Mouse (Mus musculus): ENCODE results near the gene Mon1b. TPM values are rescaled to one million over a fixed set of nuclear protein-coding genes. Genes with fewer than 3 reads are reported as not detected.

Mon1b gene
- polyA plus RNA-seq (2012; rRNA removed), result 8.9 and 11.6 TPM in 2 replicates

- DNase-seq (ENCODE audit: extremely low spot score in 1 of 2, low spot score in 1 of 2), result peak; percentile 98 to 99
Observed at GRCm38 (mm10) chr8:113634670-113635591, at the start of gene Mon1b. TSS of gene Mon1b (plus strand) at chr8:113635587.

GRCm38 (mm10) chr8:113598401-113598800 lies 37.0 kb upstream of the Mon1b start:
- DNase-seq (ENCODE audit: extremely low spot score in 1 of 2, low spot score in 1 of 2), result no peak

DNA sequence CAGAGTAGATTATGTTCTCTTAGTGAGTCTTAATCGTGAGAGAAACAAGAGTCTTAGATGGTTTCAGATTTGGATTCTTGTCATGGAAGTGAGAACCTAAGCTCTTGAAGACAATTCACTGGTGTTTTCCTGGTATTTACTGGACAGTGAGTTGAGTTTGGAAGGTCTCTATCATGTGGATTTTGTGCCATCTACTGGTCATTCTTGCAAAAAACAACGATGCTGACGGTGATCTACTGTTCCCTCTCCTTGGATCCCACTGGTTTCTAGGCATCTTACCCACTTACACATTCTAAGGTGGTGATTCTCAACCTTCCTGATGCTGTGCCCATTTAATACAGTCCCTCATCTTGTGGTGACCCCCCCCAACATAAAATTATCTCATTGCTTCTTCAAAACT lies 2.8 kb upstream of the Mon1b start:
- DNase-seq (ENCODE audit: extremely low spot score in 1 of 2, low spot score in 1 of 2), result peak in 1 of 2 experiments; percentile 86

DNA sequence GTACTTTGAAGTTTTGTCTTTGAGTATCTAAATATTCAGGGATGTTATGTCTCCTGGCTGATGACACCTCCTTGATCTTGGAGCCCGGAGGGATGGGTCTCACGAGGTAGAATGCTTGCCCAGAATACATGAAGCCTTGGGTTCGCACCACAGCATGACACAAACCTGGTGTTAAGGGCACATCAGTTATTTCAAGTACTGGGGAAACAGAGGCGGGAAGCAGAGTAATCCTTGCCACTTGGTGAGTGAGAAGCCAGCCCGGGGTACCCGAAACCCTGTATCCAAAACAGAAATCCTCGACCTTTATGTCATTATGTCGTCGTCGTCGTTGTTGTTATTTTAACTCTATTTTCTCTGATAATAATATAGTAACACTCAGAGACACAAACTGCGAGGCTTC lies 1.2 kb upstream of the Mon1b start:
- DNase-seq (ENCODE audit: extremely low spot score in 1 of 2, low spot score in 1 of 2), result peak in 1 of 2 experiments; percentile 12

- DNase-seq (ENCODE audit: extremely low spot score in 1 of 2, low spot score in 1 of 2), result peak; percentile 12 to 83
Observed at GRCm38 (mm10) chr8:113635592-113636279, 349 bp downstream of the Mon1b start.

- no peak for DNase-seq (ENCODE audit: extremely low spot score in 1 of 2, low spot score in 1 of 2)
Observed at GRCm38 (mm10) chr8:113636280-113636628, 867 bp downstream of the Mon1b start.

GRCm38 (mm10) chr8:113640357-113640756 lies 5.0 kb downstream of the Mon1b start:
- no peak for DNase-seq (ENCODE audit: extremely low spot score in 1 of 2, low spot score in 1 of 2)

DNA sequence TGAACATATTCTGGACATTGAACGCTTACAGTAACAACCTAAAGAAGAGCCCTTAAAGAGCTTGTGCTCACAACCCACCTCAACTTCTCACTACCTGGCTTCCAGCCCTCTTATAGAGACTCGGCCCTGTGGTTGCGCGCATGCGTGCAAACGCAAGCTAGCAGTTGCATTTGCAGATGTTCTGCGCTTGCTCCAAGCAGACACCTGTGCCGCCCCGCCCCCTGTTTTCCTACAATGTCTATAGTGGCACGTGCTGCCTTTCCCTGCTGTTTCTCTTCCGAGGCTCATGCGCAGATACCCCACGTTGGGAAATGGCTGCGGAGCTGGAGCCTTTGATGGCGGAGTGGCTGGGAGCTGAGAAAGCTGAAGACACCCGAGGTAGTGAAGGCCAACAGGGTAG lies 7.5 kb downstream of the Mon1b start, which contains the start of gene Syce1l:
Gene Syce1l, plus strand, starts transcription at position 288 of the 400 bp plus-strand sequence.
- DNase-seq (ENCODE audit: extremely low spot score in 1 of 2, low spot score in 1 of 2), result no peak

DNA sequence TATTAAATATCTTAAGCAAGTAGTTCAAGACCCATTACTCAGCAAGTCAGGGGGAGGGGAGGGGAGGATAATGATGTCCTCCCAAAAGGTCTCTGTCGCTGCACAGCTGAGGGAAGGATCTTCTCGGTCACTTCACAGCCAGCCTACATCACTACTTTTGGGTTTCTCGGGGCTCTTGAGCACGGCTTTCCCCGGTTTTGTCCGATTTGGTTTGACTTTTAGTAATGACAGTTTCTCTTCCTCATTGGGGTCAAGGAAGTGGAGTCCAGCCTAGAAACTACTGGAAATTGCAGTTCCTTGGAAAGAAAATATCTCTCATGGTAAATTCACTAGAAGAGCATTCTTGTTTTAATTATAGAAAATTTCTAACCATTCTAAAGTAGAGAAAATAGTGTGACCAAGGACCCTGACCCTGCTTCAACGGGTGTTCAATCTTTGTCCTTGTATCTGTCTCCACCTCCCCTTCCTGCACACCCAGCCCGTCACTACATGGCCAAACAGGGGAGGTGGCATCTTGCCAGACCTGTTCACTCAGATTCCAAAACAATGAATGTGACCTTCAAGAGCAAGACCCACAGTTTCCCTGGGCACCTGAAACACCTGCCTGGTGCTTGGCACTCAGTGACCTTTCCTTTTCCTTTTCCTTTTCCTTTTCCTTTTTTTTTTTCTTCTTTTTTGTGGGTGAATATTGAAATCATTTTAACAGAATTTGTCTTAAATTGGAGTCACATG lies 8.3 kb downstream of the Mon1b start:
- no peak for DNase-seq (ENCODE audit: extremely low spot score in 1 of 2, low spot score in 1 of 2)

DNA sequence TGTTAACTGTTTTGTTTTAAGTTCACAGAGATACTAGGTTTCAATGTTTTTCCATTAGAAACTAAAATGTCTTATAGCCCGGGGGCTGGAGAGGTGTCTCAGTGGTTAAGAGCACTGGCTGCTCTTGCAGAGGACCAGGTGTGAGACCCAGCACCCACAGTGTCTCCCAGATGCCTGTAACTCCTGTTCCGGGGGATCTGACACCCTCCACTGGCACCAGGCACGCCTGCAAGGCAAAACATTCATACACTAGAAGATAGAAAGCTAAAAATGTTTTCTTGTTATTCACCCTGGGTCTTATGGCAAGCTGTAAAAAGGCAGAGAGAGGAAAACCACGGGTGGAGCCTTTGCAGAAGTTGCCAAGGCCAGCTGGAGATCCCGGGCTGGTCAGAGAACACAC lies 9.8 kb downstream of the Mon1b start:
- no peak for DNase-seq (ENCODE audit: extremely low spot score in 1 of 2, low spot score in 1 of 2)

GRCm38 (mm10) chr8:113652450-113652849 lies 17.1 kb downstream of the Mon1b start:
- DNase-seq (ENCODE audit: extremely low spot score in 1 of 2, low spot score in 1 of 2), result no peak

DNA sequence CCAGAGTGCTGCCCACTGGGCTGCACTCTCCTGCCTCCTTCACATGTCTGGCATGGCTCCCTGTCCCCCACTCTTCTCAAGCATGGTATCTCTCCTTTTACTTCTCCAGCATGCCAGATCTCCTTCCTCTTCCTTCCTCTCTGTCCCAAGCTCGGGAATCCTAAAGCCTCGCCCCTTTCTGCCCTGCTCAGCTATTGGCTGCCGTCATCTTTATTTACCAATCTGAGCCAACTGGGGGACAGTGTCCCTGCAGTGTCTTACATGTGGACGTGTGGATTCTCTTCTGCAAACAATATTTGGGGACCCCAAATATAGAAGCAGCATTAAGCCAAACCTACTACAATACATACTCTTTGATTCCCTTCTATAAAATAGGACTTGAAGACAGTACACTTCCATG lies 17.8 kb downstream of the Mon1b start:
- no peak for DNase-seq (ENCODE audit: extremely low spot score in 1 of 2, low spot score in 1 of 2)

DNA sequence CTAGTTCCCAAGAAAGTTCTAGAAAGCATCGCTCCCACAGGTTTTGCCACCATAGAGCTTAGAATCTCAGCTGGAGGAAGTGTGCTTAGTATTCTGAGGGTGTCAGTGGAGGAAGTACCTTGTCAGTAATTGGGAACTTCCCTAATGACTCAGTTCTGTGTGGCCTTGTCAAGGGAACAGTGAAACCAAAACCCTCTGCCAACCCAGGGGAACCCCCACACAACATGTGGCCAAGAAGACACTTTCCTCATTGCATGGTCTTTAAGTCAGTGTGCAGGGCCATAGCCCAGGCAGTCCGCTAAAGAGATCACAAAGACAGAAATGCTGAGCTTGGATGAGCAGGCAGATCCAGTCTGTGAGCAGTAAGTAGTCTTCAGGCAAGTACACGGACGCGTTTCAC lies 20.8 kb downstream of the Mon1b start:
- no peak for DNase-seq (ENCODE audit: extremely low spot score in 1 of 2, low spot score in 1 of 2)

GRCm38 (mm10) chr8:113656681-113657298 lies 21.4 kb downstream of the Mon1b start:
- no peak for DNase-seq (ENCODE audit: extremely low spot score in 1 of 2, low spot score in 1 of 2)

GRCm38 (mm10) chr8:113660128-113660527 lies 24.7 kb downstream of the Mon1b start:
- no peak for DNase-seq (ENCODE audit: extremely low spot score in 1 of 2, low spot score in 1 of 2)

GRCm38 (mm10) chr8:113664544-113664943 lies 29.2 kb downstream of the Mon1b start:
- DNase-seq (ENCODE audit: extremely low spot score in 1 of 2, low spot score in 1 of 2), result peak; percentile 80 to 97

GRCm38 (mm10) chr8:113665036-113665435 lies 29.6 kb downstream of the Mon1b start:
- DNase-seq (ENCODE audit: extremely low spot score in 1 of 2, low spot score in 1 of 2), result no peak

DNA sequence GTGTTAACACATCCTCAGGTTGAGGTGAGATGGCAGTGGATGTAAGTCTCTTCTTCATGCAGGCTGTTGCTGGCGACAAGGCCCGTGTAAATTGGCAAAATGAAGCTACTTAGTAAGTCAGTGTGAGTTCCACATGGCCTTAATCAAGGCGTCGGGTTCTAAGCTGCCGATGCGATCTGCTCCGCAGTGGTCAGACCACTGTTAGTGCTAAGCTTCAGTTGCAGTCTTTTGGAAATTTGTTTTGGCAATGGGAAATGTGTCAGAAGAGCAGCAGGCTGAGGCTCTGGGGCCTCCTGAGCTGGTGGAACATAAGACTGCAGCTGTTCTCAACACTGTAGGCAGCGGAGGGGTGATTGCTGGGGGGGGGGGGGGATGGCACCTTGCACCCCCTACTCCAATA lies 30.6 kb downstream of the Mon1b start:
- no peak for DNase-seq (ENCODE audit: extremely low spot score in 1 of 2, low spot score in 1 of 2)

GRCm38 (mm10) chr8:113666714-113667432 lies 31.5 kb downstream of the Mon1b start:
- no peak for DNase-seq (ENCODE audit: extremely low spot score in 1 of 2, low spot score in 1 of 2)

GRCm38 (mm10) chr8:113669924-113670323 lies 34.5 kb downstream of the Mon1b start:
- DNase-seq (ENCODE audit: extremely low spot score in 1 of 2, low spot score in 1 of 2), result no peak
